Mouse (Mus musculus): ENCODE results near the gene Tmtc2.

- TF ChIP-seq E2F4 (IDR thresholded peaks at IDR 0.05; ENCODE audit: insufficient read depth) (no peak), USF1 (IDR thresholded peaks at IDR 0.05; ENCODE audit: low read depth) (no peak), POLR2A (IDR thresholded peaks at IDR 0.05; ENCODE audit: insufficient read length, low read depth) (no peak), MAX (IDR thresholded peaks at IDR 0.05; ENCODE audit: low read depth) (no peak), MYOD1 (IDR thresholded peaks at IDR 0.05; ENCODE audit: control insufficient read depth in 1 of 3, insufficient read length in 2 of 3, low read depth in 2 of 3) (no peak), POLR2AphosphoS2 (IDR thresholded peaks at IDR 0.05; ENCODE audit: insufficient read length, low read depth) (no peak), REST (IDR thresholded peaks at IDR 0.05; ENCODE audit: insufficient read depth, insufficient read length) (no peak)
These were observed 87.3 kb downstream of the Tmtc2 start for GRCm38 (mm10) chr10:105486977-105487376.
